Mouse (Mus musculus) embryonic facial prominence, embryonic 15.5 days (tissue): Measurements from ENCODE around the gene Cd84. TPM values are rescaled to one million over a fixed set of nuclear protein-coding genes. Genes with fewer than 3 reads are reported as not detected.
"Not testable (repeated sequence)": the region's sequence is repeated elsewhere in the genome, so short reads cannot be mapped to it uniquely, and the experiment has no call there.

Experiments used
- ATAC-seq: fragments of 200-750 bp; cut with Nextera tagmentation; 2 replicates; pipeline ENCODE4 v1.8.0; 2017; ENCODE audit warnings: low read depth, moderate TSS enrichment; ENCODE audit not compliant: insufficient number of reproducible peaks, low FRiP score, low TSS enrichment
- H3K27ac ChIP-seq: fragments of 300-500 bp; sonication (generic); replicated peaks from 2 replicates; pipeline ENCODE4 v1.5.1; 2015; ENCODE audit warnings: mild to moderate bottlenecking, inconsistent platforms
- H3K27me3 ChIP-seq: fragments of 300-500 bp; sonication (generic); 2 replicates; pipeline ENCODE4 v1.6.1; 2015; ENCODE audit warnings: inconsistent platforms
- H3K36me3 ChIP-seq: fragments of 300-500 bp; sonication (generic); 2 replicates; pipeline ENCODE4 v1.6.1; 2015; ENCODE audit warnings: mild to moderate bottlenecking, inconsistent platforms
- H3K4me1 ChIP-seq: fragments of 300-500 bp; sonication (generic); 2 replicates; pipeline ENCODE4 v1.6.1; 2015; ENCODE audit warnings: inconsistent platforms
- H3K4me2 ChIP-seq: fragments of 300-500 bp; sonication (generic); replicated peaks from 2 replicates; pipeline ENCODE4 v1.6.1; 2015; ENCODE audit warnings: mild to moderate bottlenecking, inconsistent platforms
- H3K4me3 ChIP-seq: fragments of 300-500 bp; sonication (generic); replicated peaks from 2 replicates; pipeline ENCODE4 v1.5.1; 2015; ENCODE audit warnings: mild to moderate bottlenecking, inconsistent platforms
- H3K9ac ChIP-seq: fragments of 300-500 bp; sonication (generic); 2 replicates; pipeline ENCODE4 v1.6.1; 2015; ENCODE audit warnings: inconsistent platforms
- H3K9me3 ChIP-seq: fragments of 300-500 bp; sonication (generic); replicated peaks from 2 replicates; pipeline ENCODE4 v1.6.1; 2016; ENCODE audit warnings: inconsistent platforms
- WGBS: fragments of 180-500 bp; shearing (Covaris S2); methylation state at CpG from one replicate; pipeline ENCODE4 v1.1.7; 2015; 5-methylcytosine and 5-hydroxymethylcytosine counted together
- polyA plus RNA-seq: library from polyadenylated mRNA; unstranded; fragments of >200 nt; fragmentation: Nextera tagmentation; extraction: Ambion mirVana; gene quantifications from 2 replicates; pipeline ENCODE4 v1.2.1, GENCODE M21; 2015

Cd84 gene
- polyA plus RNA-seq, 1 experiment from 2014 or later: 2.1 TPM

- no peak for ATAC-seq
- no peak overlapping the region for H3K4me2 ChIP-seq
- H3K4me1 ChIP-seq: no peaks in the 10 kb centered on the region
- no peaks in the 10 kb centered on the region for H3K36me3 ChIP-seq
- H3K27me3 ChIP-seq: no peaks in the 10 kb centered on the region
- H3K27ac ChIP-seq: no peak overlapping the region
- no peak overlapping the region for H3K9ac ChIP-seq
- WGBS: 69% methylated on average over 4 of the region's 4 CpGs
- no peak overlapping the region for H3K4me3 ChIP-seq
- no peaks in the 10 kb centered on the region for H3K9me3 ChIP-seq
Measured at GRCm38 (mm10) chr1:171840450-171841023, 1.0 kb downstream of the Cd84 start.

GRCm38 (mm10) chr1:171845035-171845754, 5.7 kb downstream of the Cd84 start:
- Histone ChIP-seq H3K4me3 (no peak overlapping the region), H3K4me2 (no peak overlapping the region), H3K4me1 (no peaks in the 10 kb centered on the region), H3K27me3 (no peaks in the 10 kb centered on the region), H3K27ac (no peak overlapping the region), H3K9ac (no peak overlapping the region), H3K36me3 (no peaks in the 10 kb centered on the region), H3K9me3 (no peaks in the 10 kb centered on the region)
- no peak for ATAC-seq
- WGBS: 76% methylated on average over 5 of the region's 5 CpGs

- Histone ChIP-seq H3K36me3 (no peaks in the 10 kb centered on the region), H3K9me3 (no peaks in the 10 kb centered on the region), H3K4me2 (no peak overlapping the region), H3K27ac (no peak overlapping the region), H3K27me3 (no peaks in the 10 kb centered on the region), H3K9ac (no peak overlapping the region), H3K4me3 (no peak overlapping the region), H3K4me1 (no peaks in the 10 kb centered on the region)
- no peak for ATAC-seq
Measured at GRCm38 (mm10) chr1:171848201-171848600, 8.7 kb downstream of the Cd84 start.

- Histone ChIP-seq H3K4me2 (no peak overlapping the region), H3K4me1 (no peaks in the 10 kb centered on the region), H3K9me3 (no peaks in the 10 kb centered on the region), H3K4me3 (no peak overlapping the region), H3K27me3 (no peaks in the 10 kb centered on the region), H3K9ac (no peak overlapping the region), H3K36me3 (no peaks in the 10 kb centered on the region), H3K27ac (no peak overlapping the region)
- 65% methylated on average over 4 of the region's 4 CpGs for WGBS
- no peak for ATAC-seq
Measured at GRCm38 (mm10) chr1:171848757-171849156, 9.3 kb downstream of the Cd84 start.

GRCm38 (mm10) chr1:171849454-171849853, 10.0 kb downstream of the Cd84 start:
- Histone ChIP-seq H3K4me1 (no peaks in the 10 kb centered on the region), H3K4me3 (no peak overlapping the region), H3K36me3 (no peaks in the 10 kb centered on the region), H3K4me2 (no peak overlapping the region), H3K27me3 (no peaks in the 10 kb centered on the region), H3K9ac (no peak overlapping the region), H3K9me3 (no peaks in the 10 kb centered on the region), H3K27ac (no peak overlapping the region)
- no peak for ATAC-seq
- 84% methylated on average over 5 of the region's 5 CpGs for WGBS

GRCm38 (mm10) chr1:171865467-171865866, 26.0 kb downstream of the Cd84 start:
- WGBS: 92% methylated on average over 4 of the region's 4 CpGs

GRCm38 (mm10) chr1:171886989-171887388, 47.5 kb downstream of the Cd84 start:
- no peak overlapping the region for H3K9ac ChIP-seq
- no peaks in the 10 kb centered on the region for H3K4me1 ChIP-seq
- H3K27me3 ChIP-seq: no peaks in the 10 kb centered on the region
- H3K4me3 ChIP-seq: no peak overlapping the region
- H3K27ac ChIP-seq: no peak overlapping the region
- WGBS: 88% methylated on average over 1 of the region's 1 CpGs
- no peak overlapping the region for H3K4me2 ChIP-seq
- no peak for ATAC-seq
- H3K36me3 ChIP-seq: no peaks in the 10 kb centered on the region
- no peaks in the 10 kb centered on the region for H3K9me3 ChIP-seq

More at GRCm38 (mm10) chr1:171865467-171865866, 26.0 kb downstream of the Cd84 start:
- H3K4me3 ChIP-seq: no peak overlapping the region
- H3K4me1 ChIP-seq: no peaks in the 10 kb centered on the region
- ATAC-seq: no peak
- H3K27me3 ChIP-seq: no peaks in the 10 kb centered on the region
- H3K36me3 ChIP-seq: no peaks in the 10 kb centered on the region
- H3K27ac ChIP-seq: no peak overlapping the region
- H3K4me2 ChIP-seq: no peak overlapping the region
- no peaks in the 10 kb centered on the region for H3K9me3 ChIP-seq
- H3K9ac ChIP-seq: no peak overlapping the region

- 80% methylated on average over 5 of the region's 5 CpGs for WGBS
- not testable (repeated sequence) for ATAC-seq, H3K4me1 ChIP-seq, H3K27ac ChIP-seq, H3K36me3 ChIP-seq, H3K4me2 ChIP-seq, H3K4me3 ChIP-seq, H3K9ac ChIP-seq, H3K9me3 ChIP-seq, H3K27me3 ChIP-seq
Measured at GRCm38 (mm10) chr1:171895364-171895763, 55.9 kb downstream of the Cd84 start, which contains the start of gene Gm10521. Gene Gm10521 (plus strand): TSS chr1:171895664.

GRCm38 (mm10) chr1:171904011-171904410, 64.5 kb downstream of the Cd84 start:
- H3K27ac ChIP-seq: no peak overlapping the region
- H3K4me3 ChIP-seq: no peak overlapping the region
- no peak for ATAC-seq
- H3K9me3 ChIP-seq: no peaks in the 10 kb centered on the region
- WGBS: 82% methylated on average over 1 of the region's 1 CpGs
- no peaks in the 10 kb centered on the region for H3K4me1 ChIP-seq
- H3K9ac ChIP-seq: no peak overlapping the region
- no peak overlapping the region for H3K4me2 ChIP-seq
- H3K27me3 ChIP-seq: no peaks in the 10 kb centered on the region
- H3K36me3 ChIP-seq: no peaks in the 10 kb centered on the region

- H3K27me3 ChIP-seq: no peaks in the 10 kb centered on the region
- no peak for ATAC-seq
- H3K4me1 ChIP-seq: no peaks in the 10 kb centered on the region
- no peak overlapping the region for H3K4me3 ChIP-seq
- H3K36me3 ChIP-seq: no peaks in the 10 kb centered on the region
- H3K27ac ChIP-seq: no peak overlapping the region
- 79% methylated on average over 13 of the region's 13 CpGs for WGBS
- H3K4me2 ChIP-seq: no peak overlapping the region
- no peaks in the 10 kb centered on the region for H3K9me3 ChIP-seq
- H3K9ac ChIP-seq: no peak overlapping the region
Measured at GRCm38 (mm10) chr1:171915638-171916458, 76.4 kb downstream of the Cd84 start.

GRCm38 (mm10) chr1:171917305-171918039, 78.0 kb downstream of the Cd84 start, which contains the start of gene Slamf6:
Gene Slamf6 (plus strand): TSS chr1:171917515.
- Histone ChIP-seq H3K4me2 (no peak within 1 kb of the TSS), H3K36me3 (no peaks in the 10 kb centered on the region), H3K4me3 (no peak within 1 kb of the TSS), H3K9me3 (no peaks in the 10 kb centered on the region), H3K27ac (no peak within 1 kb of the TSS), H3K4me1 (no peaks in the 10 kb centered on the region), H3K27me3 (no peaks in the 10 kb centered on the region), H3K9ac (no peak within 1 kb of the TSS)
- 82% methylated on average over 14 of the region's 14 CpGs for WGBS
- no peak for ATAC-seq
